Mouse (Mus musculus) ES-Bruce4 (cell line): ENCODE measurements around the gene Arl5a. TPM values are rescaled to one million over a fixed set of nuclear protein-coding genes. Genes with fewer than 3 reads are reported as not detected.

Experiments used
- H3K27ac ChIP-seq: 2 replicates; pipeline ENCODE4 v1.5.1; 2012; ENCODE audit warnings: low read length, inconsistent platforms; ENCODE audit not compliant: insufficient read depth
- H3K27me3 ChIP-seq: 2 replicates; pipeline ENCODE4 v1.6.1; 2012; ENCODE audit warnings: mild to moderate bottlenecking, low read length, inconsistent platforms; ENCODE audit not compliant: control insufficient read depth, poor library complexity, insufficient read depth, severe bottlenecking
- H3K36me3 ChIP-seq: 2 replicates; pipeline ENCODE4 v1.6.1; 2012; ENCODE audit warnings: inconsistent platforms, mild to moderate bottlenecking, low read length, moderate library complexity; ENCODE audit not compliant: control insufficient read depth, poor library complexity, insufficient read depth, severe bottlenecking
- H3K4me1 ChIP-seq: one replicate; pipeline ENCODE4 v1.8.1; 2011; ENCODE audit warnings: low read length; ENCODE audit not compliant: control insufficient read depth, insufficient read depth
- H3K4me3 ChIP-seq: 2 replicates; pipeline ENCODE4 v1.5.1; 2011; ENCODE audit warnings: low read depth, mild to moderate bottlenecking, low read length
- H3K9ac ChIP-seq: 2 replicates; pipeline ENCODE4 v1.6.1; 2012; ENCODE audit warnings: low read depth, mild to moderate bottlenecking, inconsistent platforms; ENCODE audit not compliant: poor library complexity, severe bottlenecking
- H3K9me3 ChIP-seq: replicated peaks from 2 replicates; pipeline ENCODE4 v1.6.1; 2012; ENCODE audit warnings: mild to moderate bottlenecking, low read length, inconsistent platforms; ENCODE audit not compliant: control insufficient read depth, poor library complexity, insufficient read depth, severe bottlenecking
- CTCF ChIP-seq: IDR thresholded peaks from one replicate; pipeline ENCODE4 v1.8.1; 2011; ENCODE audit warnings: low read depth, low read length
- EP300 ChIP-seq: IDR thresholded peaks from 2 replicates; pipeline ENCODE4 v1.6.1; 2011; ENCODE audit warnings: low read depth, low read length; ENCODE audit not compliant: insufficient read depth
- POLR2A ChIP-seq: IDR thresholded peaks from one replicate; pipeline ENCODE4 v1.8.1; 2011; ENCODE audit warnings: low read length; ENCODE audit not compliant: insufficient read depth
- polyA plus RNA-seq: library from polyadenylated mRNA; stranded (reverse); fragments of >200 nt; gene quantifications from 2 replicates; pipeline ENCODE4 v1.2.4, GENCODE M21; 2011; ENCODE audit warnings: low read depth; ENCODE audit not compliant: missing spikeins, insufficient read depth, insufficient read length

The Arl5a gene
- polyA plus RNA-seq, 1 experiment, result 53.1 TPM

GRCm38 (mm10) chr2:52455606-52456479 lies 31.1 kb upstream of the Arl5a start:
- no peak overlapping the region for H3K9ac ChIP-seq
- no peaks in the 10 kb centered on the region for H3K27me3 ChIP-seq
- H3K27ac ChIP-seq, result no peak overlapping the region
- TF ChIP-seq POLR2A, result no peak
- TF ChIP-seq EP300, result no peak
- no peak for TF ChIP-seq CTCF
- no peaks in the 10 kb centered on the region for H3K4me1 ChIP-seq
- H3K4me3 ChIP-seq, result no peak overlapping the region
- H3K36me3 ChIP-seq, result no peaks in the 10 kb centered on the region
- no peaks in the 10 kb centered on the region for H3K9me3 ChIP-seq

GRCm38 (mm10) chr2:52449818-52450217 lies 25.1 kb upstream of the Arl5a start:
- Histone ChIP-seq H3K4me1 (no peaks in the 10 kb centered on the region), H3K27me3 (no peaks in the 10 kb centered on the region), H3K4me3 (no peak overlapping the region), H3K27ac (no peak overlapping the region), H3K9me3 (no peaks in the 10 kb centered on the region), H3K9ac (no peak overlapping the region), H3K36me3 (no peaks in the 10 kb centered on the region)
- TF ChIP-seq POLR2A (no peak), CTCF (no peak), EP300 (no peak)

- TF ChIP-seq POLR2A (no peak), EP300 (no peak), CTCF (no peak)
- Histone ChIP-seq H3K27me3 (no peaks in the 10 kb centered on the region), H3K36me3 (no peaks in the 10 kb centered on the region), H3K9me3 (no peaks in the 10 kb centered on the region), H3K9ac (no peak overlapping the region), H3K4me3 (no peak overlapping the region), H3K4me1 (no peaks in the 10 kb centered on the region), H3K27ac (no peak overlapping the region)
Observed at GRCm38 (mm10) chr2:52448916-52449315, 24.2 kb upstream of the Arl5a start.

GRCm38 (mm10) chr2:52446648-52447047 lies 21.9 kb upstream of the Arl5a start:
- H3K27me3 ChIP-seq, result no peaks in the 10 kb centered on the region
- H3K4me1 ChIP-seq, result peaks cover 3% of the 10 kb centered on the region
- no peaks in the 10 kb centered on the region for H3K9me3 ChIP-seq
- no peak overlapping the region for H3K9ac ChIP-seq
- no peak for TF ChIP-seq CTCF
- TF ChIP-seq EP300, result no peak
- no peak for TF ChIP-seq POLR2A
- no peak overlapping the region for H3K27ac ChIP-seq
- no peaks in the 10 kb centered on the region for H3K36me3 ChIP-seq
- no peak overlapping the region for H3K4me3 ChIP-seq

- TF ChIP-seq EP300 (no peak), POLR2A (no peak), CTCF (no peak)
- Histone ChIP-seq H3K27me3 (no peaks in the 10 kb centered on the region), H3K4me3 (no peak overlapping the region), H3K27ac (no peak overlapping the region), H3K4me1 (peaks cover 3% of the 10 kb centered on the region), H3K36me3 (no peaks in the 10 kb centered on the region), H3K9me3 (peaks cover 8% of the 10 kb centered on the region), H3K9ac (no peak overlapping the region)
Observed at GRCm38 (mm10) chr2:52442125-52442524, 17.4 kb upstream of the Arl5a start.

- peaks cover 8% of the 10 kb centered on the region for H3K9me3 ChIP-seq
- TF ChIP-seq POLR2A (no peak), EP300 (no peak), CTCF (no peak)
- H3K27me3 ChIP-seq, result no peaks in the 10 kb centered on the region
- H3K36me3 ChIP-seq, result no peaks in the 10 kb centered on the region
- H3K27ac ChIP-seq, result no peak overlapping the region
- no peak overlapping the region for H3K9ac ChIP-seq
- H3K4me3 ChIP-seq, result no peak overlapping the region
- H3K4me1 ChIP-seq, result peaks cover 3% of the 10 kb centered on the region
Observed at GRCm38 (mm10) chr2:52440420-52441015, 15.8 kb upstream of the Arl5a start.
